ENCODE assay signal across 8 mouse cellular contexts in genomic region chr8:70672325-70673078, GRCm38 (mm10). TPM values are rescaled to one million over a fixed set of nuclear protein-coding genes. Genes with fewer than 3 reads are reported as not detected.
DNase-seq lines count a peak whose midpoint lies in the region; ATAC-seq and TF ChIP-seq lines count a peak whose summit lies in the region.

No protein-coding gene starts in this region.

- DNase-seq in embryo, embryonic 11 days: peak; percentile 16
- no peak for DNase-seq in embryo, embryonic 10 days (ENCODE audit: low spot score)
- DNase-seq in thymus, adult 2 months: peak; percentile 27
- no peak for DNase-seq in thymus, postnatal 10 days (ENCODE audit: low spot score in 2 of 2)
- no peak for DNase-seq in liver, embryonic 14.5 days (ENCODE audit: low read depth in 3 of 3, low spot score in 3 of 3)
- DNase-seq in retina, embryonic 14.5 days (ENCODE audit: low spot score): no peak
- no peak for DNase-seq in T-cell, adult 2 months (ENCODE audit: low spot score)
- DNase-seq in frontal cortex, postnatal 36 days (ENCODE audit: low spot score in 2 of 2): no peak

- no peaks in the 10 kb centered on the region for H3K36me3 ChIP-seq in thymus, adult 2 months (ENCODE audit: control insufficient read depth, insufficient read depth, low read length)
- peaks cover 3% of the 10 kb centered on the region; the same call in 1 of the 2 replicates for H3K36me3 ChIP-seq in liver, embryonic 14.5 days (replicated peaks; ENCODE audit: control insufficient read depth, insufficient read depth, low read depth)

- no peak for TF ChIP-seq EP300 in liver, embryonic 14.5 days (IDR thresholded peaks at IDR 0.05; ENCODE audit: low read depth)

- peak overlapping the region; percentile 81 for H3K9ac ChIP-seq in liver, embryonic 14.5 days (replicated peaks)

- peak; percentile 4 for ATAC-seq in liver, embryonic 14.5 days (ENCODE audit: insufficient read depth)

- H3K27ac ChIP-seq in thymus, adult 2 months (ENCODE audit: control insufficient read depth, insufficient read depth, low read length): peak overlapping the region; percentile 62
- H3K27ac ChIP-seq in liver, embryonic 14.5 days: peak overlapping the region; percentile 81

- no peaks in the 10 kb centered on the region for H3K27me3 ChIP-seq in thymus, adult 2 months (ENCODE audit: control insufficient read depth, insufficient read depth, low read length)
- no peaks in the 10 kb centered on the region for H3K27me3 ChIP-seq in liver, embryonic 14.5 days (ENCODE audit: control insufficient read depth, insufficient read depth, low read length)

- peaks cover 35% of the 10 kb centered on the region for H3K4me1 ChIP-seq in thymus, adult 2 months (replicated peaks; ENCODE audit: control insufficient read depth, insufficient read depth, low read length)
- peaks cover 29 to 33% of the 10 kb centered on the region in 2 experiments for H3K4me1 ChIP-seq in liver, embryonic 14.5 days (replicated peaks; ENCODE audit: control insufficient read depth in 2 of 2, insufficient read depth in 2 of 2, low read length in 1 of 2)

- TF ChIP-seq POLR2A in thymus, adult 2 months (IDR thresholded peaks at IDR 0.05; ENCODE audit: control insufficient read depth, extremely low read depth, insufficient read depth, low read length, poor library complexity): no peak

- no peaks in the 10 kb centered on the region for H3K9me3 ChIP-seq in liver, embryonic 14.5 days (ENCODE audit: control insufficient read depth, low read length)

- peak overlapping the region; percentile 97 for H3K4me2 ChIP-seq in liver, embryonic 14.5 days (ENCODE audit: low read depth)

- 37% methylated on average over 19 of the region's 19 CpGs for WGBS in thymus, adult 2 months
- WGBS in liver, embryonic 14.5 days (ENCODE audit: insufficient replicate concordance): 33% methylated on average over 19 of the region's 19 CpGs

- TF ChIP-seq CTCF in thymus, adult 2 months (IDR thresholded peaks at IDR 0.05; ENCODE audit: borderline replicate concordance, control insufficient read depth, extremely low read depth, insufficient read depth, low read length, poor library complexity): no peak
- TF ChIP-seq CTCF in liver, embryonic 14.5 days (IDR thresholded peaks at IDR 0.05; ENCODE audit: low read depth): no peak

- peak overlapping the region; percentile 18; the same call in 1 of the 2 replicates for H3K4me3 ChIP-seq in thymus, adult 2 months (ENCODE audit: control insufficient read depth, insufficient read depth, low read length)
- H3K4me3 ChIP-seq in liver, embryonic 14.5 days (ENCODE audit: insufficient read depth in 1 of 2, low read depth in 2 of 2, low read length in 2 of 2): peak overlapping the region; percentile 71 to 86

RNA-seq across cellular contexts. Expression of gene Lsm4, which starts 0.5 kb away (rescaled TPM):
- 192 and 199 TPM in 2 replicates for polyA plus RNA-seq in thymus, adult 2 months (2012; rRNA removed)
- 134 and 478 TPM in 2 replicates for polyA plus RNA-seq in liver, embryonic 14.5 days (2012; rRNA removed)
- polyA plus RNA-seq in liver, embryonic 14.5 days (2014; fragmentation: Nextera tagmentation; extraction: Ambion mirVana): 160 and 176 TPM in 2 replicates

RNA-seq across cellular contexts. Expression of gene Pgpep1, which starts 12.3 kb away (rescaled TPM):
- 40.7 and 41.9 TPM in 2 replicates for polyA plus RNA-seq in thymus, adult 2 months (2012; rRNA removed)
- 7.6 and 8.6 TPM in 2 replicates for polyA plus RNA-seq in liver, embryonic 14.5 days (2012; rRNA removed)
- polyA plus RNA-seq in liver, embryonic 14.5 days (2014; fragmentation: Nextera tagmentation; extraction: Ambion mirVana): 19.8 and 23.5 TPM in 2 replicates

RNA-seq across cellular contexts. Expression of gene Jund, which starts 26.2 kb away (rescaled TPM):
- 540 and 792 TPM in 2 replicates for polyA plus RNA-seq in thymus, adult 2 months (2012; rRNA removed)
- polyA plus RNA-seq in liver, embryonic 14.5 days (2012; rRNA removed): 28.4 and 29.4 TPM in 2 replicates
- 20.3 and 21.8 TPM in 2 replicates for polyA plus RNA-seq in liver, embryonic 14.5 days (2014; fragmentation: Nextera tagmentation; extraction: Ambion mirVana)

RNA-seq across cellular contexts. Expression of gene Iqcn, which starts 30.8 kb away (rescaled TPM):
- 0.19 and 0.28 TPM in 2 replicates for polyA plus RNA-seq in thymus, adult 2 months (2012; rRNA removed)
- not detected in 2 replicates for polyA plus RNA-seq in liver, embryonic 14.5 days (2012; rRNA removed)
- not detected in 2 replicates for polyA plus RNA-seq in liver, embryonic 14.5 days (2014; fragmentation: Nextera tagmentation; extraction: Ambion mirVana)

RNA-seq across cellular contexts. Expression of gene Gdf15, which starts 40.2 kb away (rescaled TPM):
- polyA plus RNA-seq in thymus, adult 2 months (2012; rRNA removed): 6.7 and 7.5 TPM in 2 replicates
- polyA plus RNA-seq in liver, embryonic 14.5 days (2012; rRNA removed): 6.3 and 9.0 TPM in 2 replicates
- polyA plus RNA-seq in liver, embryonic 14.5 days (2014; fragmentation: Nextera tagmentation; extraction: Ambion mirVana): 1.2 and 2.8 TPM in 2 replicates

Comparison
In these comparisons a context has a peak if more than half of its experiments do, and no peak if none do; other contexts are left out.
1. DNase-seq: peak in embryo, embryonic 11 days (single experiment) and thymus, adult 2 months (single experiment); none in embryo, embryonic 10 days (single experiment), thymus, postnatal 10 days (0 of 2), liver, embryonic 14.5 days (0 of 3), retina, embryonic 14.5 days (single experiment), T-cell, adult 2 months (single experiment) and frontal cortex, postnatal 36 days (0 of 2).
2. RNA of gene Jund, which starts 26.2 kb away (polyA plus RNA-seq): 540 to 792 TPM in thymus, adult 2 months; 20.3 to 29.4 TPM in liver, embryonic 14.5 days; every median in the first group is over 10 times any median in the second.